Mouse (Mus musculus) bone marrow, adult 2 months (tissue): ENCODE measurements around the gene Eef2k.

Experiments used
- CTCF ChIP-seq: fragments of 200-500 bp; IDR thresholded peaks from 2 replicates; pipeline ENCODE4 v1.5.1; 2011; ENCODE audit warnings: low read length, control low read depth; ENCODE audit not compliant: control insufficient read depth, insufficient read depth
- POLR2A ChIP-seq: fragments of 200-500 bp; IDR thresholded peaks from 2 replicates; pipeline ENCODE4 v1.6.1; 2011; ENCODE audit warnings: low read depth, mild to moderate bottlenecking, control low read depth, low read length, borderline replicate concordance; ENCODE audit not compliant: control insufficient read depth

DNA sequence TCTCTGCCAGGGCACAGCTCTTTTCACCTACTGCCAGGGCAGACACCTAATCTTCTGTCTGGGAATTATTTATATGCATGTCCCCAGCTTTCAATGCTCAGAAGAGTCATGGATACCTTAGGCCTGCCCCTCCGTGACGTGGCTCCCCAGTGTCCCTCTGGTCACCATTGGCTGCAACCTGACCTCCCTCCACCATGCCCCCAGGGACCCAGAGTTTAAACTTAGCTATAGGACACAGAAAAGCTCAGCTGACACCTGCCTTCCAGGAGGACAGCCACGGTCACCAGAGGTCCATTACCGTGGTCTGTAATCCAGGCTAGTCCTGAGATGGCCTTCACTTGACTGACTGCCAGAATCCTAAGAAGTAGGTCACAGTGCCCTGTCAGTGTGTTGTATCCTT, 23.2 kb upstream of the Eef2k start:
- TF ChIP-seq CTCF (no peak), POLR2A (no peak)
